Mouse (Mus musculus) ES-Bruce4 (cell line): ENCODE data around the gene Chmp6. TPM values are rescaled to one million over a fixed set of nuclear protein-coding genes. Genes with fewer than 3 reads are reported as not detected.

Experiments
- H3K27ac ChIP-seq: 2 replicates; pipeline ENCODE4 v1.5.1; 2012; ENCODE audit warnings: low read length, inconsistent platforms; ENCODE audit not compliant: insufficient read depth
- H3K27me3 ChIP-seq: 2 replicates; pipeline ENCODE4 v1.6.1; 2012; ENCODE audit warnings: mild to moderate bottlenecking, low read length, inconsistent platforms; ENCODE audit not compliant: control insufficient read depth, poor library complexity, insufficient read depth, severe bottlenecking
- H3K36me3 ChIP-seq: 2 replicates; pipeline ENCODE4 v1.6.1; 2012; ENCODE audit warnings: inconsistent platforms, mild to moderate bottlenecking, low read length, moderate library complexity; ENCODE audit not compliant: control insufficient read depth, poor library complexity, insufficient read depth, severe bottlenecking
- H3K4me1 ChIP-seq: one replicate; pipeline ENCODE4 v1.8.1; 2011; ENCODE audit warnings: low read length; ENCODE audit not compliant: control insufficient read depth, insufficient read depth
- H3K4me3 ChIP-seq: 2 replicates; pipeline ENCODE4 v1.5.1; 2011; ENCODE audit warnings: low read depth, mild to moderate bottlenecking, low read length
- H3K9ac ChIP-seq: 2 replicates; pipeline ENCODE4 v1.6.1; 2012; ENCODE audit warnings: low read depth, mild to moderate bottlenecking, inconsistent platforms; ENCODE audit not compliant: poor library complexity, severe bottlenecking
- H3K9me3 ChIP-seq: replicated peaks from 2 replicates; pipeline ENCODE4 v1.6.1; 2012; ENCODE audit warnings: mild to moderate bottlenecking, low read length, inconsistent platforms; ENCODE audit not compliant: control insufficient read depth, poor library complexity, insufficient read depth, severe bottlenecking
- CTCF ChIP-seq: IDR thresholded peaks from one replicate; pipeline ENCODE4 v1.8.1; 2011; ENCODE audit warnings: low read depth, low read length
- EP300 ChIP-seq: IDR thresholded peaks from 2 replicates; pipeline ENCODE4 v1.6.1; 2011; ENCODE audit warnings: low read depth, low read length; ENCODE audit not compliant: insufficient read depth
- POLR2A ChIP-seq: IDR thresholded peaks from one replicate; pipeline ENCODE4 v1.8.1; 2011; ENCODE audit warnings: low read length; ENCODE audit not compliant: insufficient read depth
- polyA plus RNA-seq: library from polyadenylated mRNA; stranded (reverse); fragments of >200 nt; gene quantifications from 2 replicates; pipeline ENCODE4 v1.2.4, GENCODE M21; 2011; ENCODE audit warnings: low read depth; ENCODE audit not compliant: missing spikeins, insufficient read depth, insufficient read length

Gene Chmp6
- polyA plus RNA-seq, 1 experiment, result 25.4 TPM

DNA sequence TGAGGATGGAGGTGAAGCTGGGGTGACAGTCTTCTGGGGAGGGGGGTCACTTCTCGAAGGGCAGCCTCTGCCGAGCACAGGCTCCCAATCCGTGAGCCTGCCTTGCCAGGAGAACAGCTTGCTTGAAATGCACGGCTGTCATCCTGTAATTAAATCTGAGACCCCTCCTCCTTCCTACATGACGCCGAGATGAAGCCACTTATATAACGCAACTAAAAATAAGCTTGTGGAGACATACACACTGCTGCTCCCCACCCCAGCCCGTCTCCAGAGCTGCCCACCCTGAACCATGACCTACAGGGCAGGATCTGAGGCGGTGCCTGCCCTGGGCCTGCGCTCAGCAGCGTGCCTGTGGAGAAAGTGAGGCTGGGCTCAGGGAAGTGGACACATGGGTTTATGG is 26.9 kb downstream of the Chmp6 start:
- peaks cover 10% of the 10 kb centered on the region for H3K4me1 ChIP-seq
- H3K4me3 ChIP-seq, result no peak overlapping the region
- H3K36me3 ChIP-seq, result no peaks in the 10 kb centered on the region
- no peaks in the 10 kb centered on the region for H3K9me3 ChIP-seq
- no peak overlapping the region for H3K27ac ChIP-seq
- TF ChIP-seq POLR2A (no peak), EP300 (no peak), CTCF (no peak)
- no peaks in the 10 kb centered on the region for H3K27me3 ChIP-seq
- H3K9ac ChIP-seq, result no peak overlapping the region

DNA sequence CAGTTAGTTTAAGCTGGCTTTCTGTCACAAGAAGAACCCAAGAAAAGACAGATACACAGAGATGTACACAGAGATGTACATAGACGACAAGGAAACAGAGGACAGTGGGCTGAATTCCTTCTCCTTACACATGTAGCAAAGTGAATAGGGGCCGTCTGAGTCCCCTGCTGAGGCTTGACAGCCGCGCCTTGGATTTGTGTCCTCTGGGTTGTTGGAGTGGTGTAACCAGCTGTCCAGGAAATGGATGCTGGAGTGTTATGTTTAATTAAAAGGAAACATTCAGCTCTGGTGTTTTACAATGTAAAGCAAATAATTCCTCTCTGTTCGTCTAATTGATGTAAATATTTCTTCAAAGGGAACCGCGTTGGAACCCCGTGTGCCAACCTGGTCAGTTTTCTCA is 28.6 kb downstream of the Chmp6 start:
- TF ChIP-seq EP300, result no peak
- no peak for TF ChIP-seq POLR2A
- TF ChIP-seq CTCF, result no peak
- Histone ChIP-seq H3K27me3 (no peaks in the 10 kb centered on the region), H3K9ac (peak overlapping the region; percentile 81; the same call in 1 of the 2 replicates), H3K36me3 (no peaks in the 10 kb centered on the region), H3K9me3 (no peaks in the 10 kb centered on the region), H3K4me3 (peak overlapping the region; percentile 90), H3K4me1 (peaks cover 7% of the 10 kb centered on the region), H3K27ac (no peak overlapping the region)

DNA sequence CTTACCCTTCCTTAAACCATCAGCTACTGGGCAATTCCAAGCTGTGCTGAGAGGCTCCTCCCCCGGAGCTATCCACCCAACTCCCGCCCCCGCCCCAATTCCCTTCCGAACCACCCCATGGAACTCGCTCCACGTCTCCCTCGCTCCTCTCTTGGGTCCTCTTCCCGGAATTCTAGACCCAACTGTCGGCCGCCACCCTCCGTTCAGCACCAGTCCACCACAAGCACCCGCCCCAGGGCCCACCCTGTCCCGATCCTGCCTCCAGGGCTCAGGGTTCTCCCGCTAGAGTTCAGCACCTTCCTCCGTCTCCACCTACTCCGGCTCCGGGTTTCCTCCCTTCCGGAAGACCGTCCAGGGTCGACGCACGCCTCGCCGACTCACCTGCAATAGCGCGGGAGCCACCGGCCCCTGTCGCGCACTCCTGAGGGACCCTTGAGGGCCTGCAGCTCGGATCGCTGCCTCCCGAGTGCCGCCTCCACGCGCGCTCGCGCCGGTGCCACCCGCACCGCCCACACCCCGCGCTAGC is 29.0 kb downstream of the Chmp6 start:
- H3K4me1 ChIP-seq, result peaks cover 7% of the 10 kb centered on the region
- peak overlapping the region; percentile 90 for H3K4me3 ChIP-seq
- TF ChIP-seq EP300 (no peak), POLR2A (no peak), CTCF (no peak)
- H3K9me3 ChIP-seq, result no peaks in the 10 kb centered on the region
- H3K27ac ChIP-seq, result no peak overlapping the region
- H3K27me3 ChIP-seq, result no peaks in the 10 kb centered on the region
- peak overlapping the region; percentile 81 for H3K9ac ChIP-seq
- no peaks in the 10 kb centered on the region for H3K36me3 ChIP-seq

DNA sequence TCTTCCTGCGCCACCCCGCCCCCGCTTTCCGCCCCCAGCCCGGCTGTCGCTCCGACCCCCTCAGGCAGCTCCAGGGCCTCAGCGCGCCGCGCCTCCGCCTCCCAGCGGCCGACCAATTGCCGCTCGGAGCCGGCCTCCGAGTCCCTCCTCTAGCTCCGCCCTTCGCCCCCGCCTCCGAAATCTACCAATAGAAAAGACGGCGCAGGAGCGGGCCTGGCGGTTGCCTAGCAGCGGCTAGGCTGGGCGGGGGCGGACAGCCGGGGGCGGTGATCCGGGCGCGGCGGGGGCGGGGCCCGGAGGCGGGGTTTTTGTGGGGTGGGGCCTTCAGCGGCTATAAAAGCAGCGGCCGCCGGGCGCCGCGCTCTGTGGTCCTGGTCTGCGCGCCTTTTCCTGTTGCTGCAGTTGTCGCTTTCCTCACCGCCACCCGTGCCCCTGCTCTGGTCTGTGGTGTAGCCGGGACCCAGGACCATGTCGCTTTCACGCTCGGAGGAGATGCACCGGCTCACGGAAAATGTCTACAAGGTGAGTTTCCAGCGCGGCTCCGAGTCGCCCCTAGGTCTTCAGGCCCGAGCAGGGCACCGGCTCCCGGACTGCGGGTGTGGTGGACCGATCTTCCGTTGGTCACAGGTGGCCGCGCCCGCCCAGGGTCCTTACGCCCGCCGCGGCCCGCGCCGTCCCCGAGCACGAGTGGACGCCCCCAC is 29.6 kb downstream of the Chmp6 start, which contains the start of gene Baiap2:
Gene Baiap2 (plus strand): TSS at position 37 of the 701 bp plus-strand sequence.
- H3K36me3 ChIP-seq, result no peaks in the 10 kb centered on the region
- peaks cover 7% of the 10 kb centered on the region for H3K4me1 ChIP-seq
- no peak within 1 kb of the TSS for H3K27ac ChIP-seq
- no peaks in the 10 kb centered on the region for H3K9me3 ChIP-seq
- peak within 1 kb of the TSS; percentile 95 for H3K4me3 ChIP-seq
- H3K27me3 ChIP-seq, result no peaks in the 10 kb centered on the region
- no peak for TF ChIP-seq EP300
- peak; percentile 93 for TF ChIP-seq POLR2A
- H3K9ac ChIP-seq, result peak within 1 kb of the TSS; percentile 81

DNA sequence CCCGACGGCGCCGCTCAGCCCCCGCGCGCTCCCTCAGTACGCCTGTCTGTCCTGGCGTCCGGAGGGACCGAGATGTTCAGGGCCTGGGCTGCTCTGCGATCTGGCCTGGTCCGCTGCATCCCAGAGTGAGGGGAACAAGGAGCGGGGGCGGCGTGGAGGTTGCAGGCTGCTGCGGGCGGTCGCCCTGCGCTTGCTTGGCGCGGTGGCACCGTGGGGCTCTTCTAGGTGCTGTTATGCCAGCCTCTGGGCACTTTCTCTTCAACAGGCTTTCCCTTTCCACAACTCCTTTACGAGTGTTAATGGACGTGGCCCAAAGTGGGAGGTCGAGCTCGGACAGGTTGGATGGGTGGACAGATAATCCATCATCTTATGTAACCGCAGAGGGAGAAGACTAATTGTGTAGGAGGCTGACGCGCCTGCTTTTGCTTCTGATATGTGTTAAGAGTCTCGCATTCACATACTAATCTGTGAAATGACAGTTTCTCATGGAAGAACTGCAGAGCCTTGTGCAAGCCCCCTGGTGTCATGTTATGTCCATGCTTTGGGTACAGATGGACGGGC is 30.3 kb downstream of the Chmp6 start:
- Histone ChIP-seq H3K36me3 (no peaks in the 10 kb centered on the region), H3K4me1 (peaks cover 7% of the 10 kb centered on the region)

GRCm38 (mm10) chr11:119945343-119945742 is 32.1 kb downstream of the Chmp6 start:
- no peaks in the 10 kb centered on the region for H3K36me3 ChIP-seq
- no peak overlapping the region for H3K9ac ChIP-seq
- H3K9me3 ChIP-seq, result no peaks in the 10 kb centered on the region
- H3K27ac ChIP-seq, result no peak overlapping the region
- no peak overlapping the region for H3K4me3 ChIP-seq
- no peaks in the 10 kb centered on the region for H3K4me1 ChIP-seq
- no peaks in the 10 kb centered on the region for H3K27me3 ChIP-seq
- TF ChIP-seq EP300 (no peak), POLR2A (no peak), CTCF (no peak)

More for the DNA sequence above, 30.3 kb downstream of the Chmp6 start:
- Histone ChIP-seq H3K4me3 (peak overlapping the region; percentile 95), H3K27me3 (no peaks in the 10 kb centered on the region), H3K27ac (no peak overlapping the region), H3K9me3 (no peaks in the 10 kb centered on the region), H3K9ac (peak overlapping the region; percentile 80)
- TF ChIP-seq EP300, result no peak
- no peak for TF ChIP-seq CTCF
- TF ChIP-seq POLR2A, result no peak
